Mouse (Mus musculus): Measurements from ENCODE around the gene Gm45618.

GRCm38 (mm10) chr7:142093696-142094240 lies 26.8 kb downstream of the Gm45618 start:
- TF ChIP-seq CTCF (IDR thresholded peaks at IDR 0.05) (no peak), POLR2A (IDR thresholded peaks at IDR 0.05; ENCODE audit: insufficient read depth, low read depth, low read length) (no peak)
